Mouse (Mus musculus) cerebellum, postnatal 36 days (tissue): ENCODE measurements around the gene Tardbp.

Experiments used
- DNase-seq, 2 experiments: peaks; one replicate each; pipeline ENCODE4 v3.0.0; 2021 to 2022; ENCODE audit warnings: mixed read lengths in 2 of 2

Gene Tardbp

GRCm38 (mm10) chr4:148626623-148627185 is at the start of gene Tardbp:
Gene Tardbp (minus strand): TSS chr4:148627019.
- peak; percentile 94 to 97 for DNase-seq

DNA sequence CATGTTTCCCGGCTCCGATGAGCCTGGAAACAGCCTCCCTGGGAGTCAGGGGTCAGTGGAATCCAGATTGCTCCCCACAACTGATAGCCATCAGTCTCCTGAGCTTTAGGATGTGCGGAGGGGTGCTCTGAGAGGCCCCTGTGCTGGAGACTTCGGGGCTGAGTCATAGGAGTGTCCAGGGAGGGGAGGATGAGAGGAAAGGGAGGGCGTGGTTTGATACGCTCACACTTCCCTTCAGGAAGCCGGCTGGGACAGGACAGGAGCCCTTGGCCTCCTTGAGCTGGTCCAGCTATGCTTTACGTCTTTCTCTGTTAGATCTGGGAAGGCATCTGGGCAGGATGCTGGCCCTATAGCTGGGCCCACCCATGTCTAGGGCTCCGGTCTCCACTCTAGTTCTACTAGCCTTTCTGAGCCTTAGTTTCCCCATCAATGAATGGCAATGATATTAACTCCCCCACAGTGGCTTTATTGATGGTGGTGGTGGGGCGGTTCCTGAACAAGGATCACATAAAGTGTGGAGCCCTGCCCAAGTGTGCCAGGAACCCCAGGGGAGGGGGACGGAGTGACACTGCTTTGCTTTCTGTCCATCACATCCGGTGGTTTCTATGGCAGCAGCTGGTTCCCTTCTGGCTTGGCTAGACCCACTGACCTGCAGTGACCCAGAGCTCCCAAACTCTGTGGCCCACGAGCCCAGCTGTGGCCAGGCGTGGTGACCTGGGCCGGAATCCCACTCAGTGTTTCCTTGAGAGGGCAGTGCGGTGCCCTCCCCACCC is 49.6 kb upstream of the Tardbp start:
- DNase-seq: no peak

DNA sequence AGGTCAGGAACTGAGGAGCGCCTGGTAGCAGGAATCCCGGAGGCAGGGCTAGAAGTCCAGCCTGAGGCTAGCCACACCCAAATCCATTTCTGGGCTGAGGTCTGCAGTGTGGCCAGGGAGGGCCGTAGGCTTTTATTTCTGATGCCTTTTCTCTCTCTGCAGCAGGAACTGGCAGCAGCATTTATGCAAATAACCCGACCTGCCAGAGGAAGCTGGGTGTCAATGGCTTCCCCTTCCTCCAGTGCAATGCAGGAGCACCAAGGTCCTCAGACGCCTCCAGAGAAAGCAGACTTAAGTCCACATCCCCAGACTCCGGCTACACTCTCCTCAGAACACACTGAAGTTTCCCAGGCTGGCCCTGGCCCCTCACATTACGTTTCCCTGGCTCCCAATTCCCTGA is 48.2 kb upstream of the Tardbp start:
- DNase-seq: no peak

- DNase-seq: no peak
These were observed 44.6 kb upstream of the Tardbp start for GRCm38 (mm10) chr4:148671230-148671947.

- DNase-seq: no peak
These were observed 40.4 kb upstream of the Tardbp start for GRCm38 (mm10) chr4:148667006-148667755.

DNA sequence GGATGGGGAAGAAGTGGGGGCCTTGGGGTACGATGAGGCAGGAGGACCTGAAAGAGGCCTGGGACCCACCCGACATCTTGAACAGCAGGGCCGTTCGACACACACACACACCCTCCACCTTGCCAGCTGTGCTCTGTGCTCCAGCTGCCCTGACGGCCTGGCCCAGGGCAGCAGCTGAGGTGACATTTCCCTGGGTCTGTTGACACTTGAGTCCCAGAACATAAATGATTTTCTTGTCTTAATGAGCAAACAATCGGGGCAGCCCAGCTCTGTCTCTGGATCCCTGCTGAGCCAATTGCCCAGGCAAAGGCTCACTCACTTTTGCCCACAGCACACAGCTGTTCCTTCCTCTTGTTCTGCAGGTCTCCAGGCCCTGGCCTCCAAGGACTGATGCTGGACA is 37.2 kb upstream of the Tardbp start:
- DNase-seq: no peak

DNA sequence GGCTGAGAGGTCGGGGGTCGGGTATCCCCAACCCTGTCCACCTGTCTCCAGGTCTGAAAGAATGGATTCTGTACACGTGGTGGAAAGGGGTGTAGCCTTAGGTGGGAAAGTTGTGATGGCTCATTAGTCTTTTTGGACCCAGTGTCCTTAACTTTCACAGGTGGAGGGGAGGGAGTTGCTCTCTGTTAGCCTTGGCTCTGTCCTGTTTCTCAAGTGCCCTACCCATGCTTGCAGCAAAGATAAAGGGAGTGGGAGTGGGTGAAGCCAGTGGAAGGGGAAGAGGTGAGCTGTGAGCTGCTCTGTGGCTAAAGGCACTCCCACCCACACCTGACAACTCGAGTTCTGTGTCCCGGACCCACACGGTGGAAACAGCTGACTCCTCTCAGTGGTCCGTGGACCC is 36.5 kb upstream of the Tardbp start:
- DNase-seq: no peak

DNA sequence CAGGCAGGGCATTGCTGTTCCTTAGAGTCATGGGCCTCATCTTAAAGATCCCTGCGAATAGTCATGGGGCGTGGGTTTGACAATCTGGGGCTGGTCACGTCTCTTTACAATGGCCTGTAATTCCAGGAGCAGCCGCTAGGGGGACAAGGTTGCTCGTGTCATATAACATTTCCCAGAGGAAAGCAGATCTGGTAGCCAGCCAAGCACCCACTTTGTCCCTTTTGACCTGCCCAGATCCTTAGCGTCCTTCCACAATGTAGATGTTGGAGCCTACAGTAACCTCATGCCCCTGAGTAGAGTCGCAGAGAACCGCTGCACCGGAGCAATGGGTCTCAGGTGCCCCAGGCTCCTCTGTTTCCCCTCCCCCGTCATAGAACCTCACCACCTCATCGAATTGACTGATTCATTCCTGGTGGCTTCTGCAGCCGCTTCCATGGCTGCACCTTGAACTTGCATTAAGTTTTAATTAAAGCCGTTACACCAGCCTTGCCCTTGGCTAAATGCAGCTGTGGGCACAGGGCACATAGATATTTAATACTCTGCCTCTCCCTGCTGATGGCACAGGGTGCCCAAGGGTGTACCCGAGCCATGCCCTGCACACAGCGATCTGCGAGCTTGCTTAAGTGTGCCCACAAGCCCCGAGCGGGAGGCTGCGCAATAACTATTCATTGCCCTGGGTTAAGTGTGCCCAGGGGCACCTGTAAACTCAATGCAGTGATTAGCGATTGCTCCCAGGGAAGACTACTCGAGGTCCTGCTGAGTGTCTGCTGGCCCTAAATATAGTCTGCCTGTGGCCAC is 35.5 kb upstream of the Tardbp start:
- peak; percentile 72 to 78 for DNase-seq

DNA sequence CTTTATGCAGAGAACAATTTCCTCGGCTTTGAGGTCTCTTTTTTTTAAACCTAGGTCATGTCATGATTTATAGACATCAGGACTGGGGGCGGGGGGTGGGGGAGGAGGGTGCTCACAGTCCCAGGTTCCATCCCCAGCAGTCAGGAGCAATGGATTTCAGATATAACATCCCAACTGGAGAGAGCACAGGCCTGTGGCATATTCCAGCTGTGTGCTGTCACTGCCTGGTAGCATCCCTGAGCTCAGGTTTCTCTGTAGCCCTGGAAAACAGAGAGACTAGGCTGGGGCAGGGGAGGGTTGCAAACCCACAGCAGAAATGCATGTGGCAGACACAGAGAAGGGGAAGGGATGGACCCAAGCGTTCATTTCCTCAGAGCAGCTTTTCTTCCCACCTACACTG is 33.4 kb upstream of the Tardbp start:
- no peak for DNase-seq

- DNase-seq: no peak
These were observed 31.0 kb upstream of the Tardbp start for GRCm38 (mm10) chr4:148657776-148658175.

DNA sequence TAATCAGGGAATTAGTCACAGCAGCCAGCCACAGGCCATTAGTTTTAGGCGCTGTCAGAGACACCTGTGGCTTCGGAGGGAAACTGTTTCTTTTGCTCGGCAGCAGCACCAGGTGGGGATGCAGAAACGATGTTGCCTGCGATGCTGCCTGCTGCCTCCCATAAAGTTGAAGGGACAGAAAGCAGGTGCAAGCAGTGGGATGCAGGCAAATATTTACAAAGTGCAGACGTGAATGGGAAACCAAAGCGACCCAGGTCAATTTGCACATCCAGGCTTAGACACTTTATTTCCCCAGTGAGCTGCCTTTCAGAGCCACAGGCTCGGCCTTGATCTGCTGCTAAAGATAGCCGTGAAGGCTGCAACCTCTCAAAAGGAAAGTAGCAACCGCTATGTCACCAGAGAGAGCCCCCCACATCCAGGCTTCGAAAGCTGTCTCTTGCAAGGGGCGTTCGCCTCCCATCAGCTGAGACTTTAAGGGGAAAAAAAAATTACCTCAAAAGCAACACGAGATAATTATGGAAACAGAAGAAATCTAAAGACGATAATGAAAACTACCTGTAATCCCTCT is 30.0 kb upstream of the Tardbp start:
- no peak for DNase-seq

DNA sequence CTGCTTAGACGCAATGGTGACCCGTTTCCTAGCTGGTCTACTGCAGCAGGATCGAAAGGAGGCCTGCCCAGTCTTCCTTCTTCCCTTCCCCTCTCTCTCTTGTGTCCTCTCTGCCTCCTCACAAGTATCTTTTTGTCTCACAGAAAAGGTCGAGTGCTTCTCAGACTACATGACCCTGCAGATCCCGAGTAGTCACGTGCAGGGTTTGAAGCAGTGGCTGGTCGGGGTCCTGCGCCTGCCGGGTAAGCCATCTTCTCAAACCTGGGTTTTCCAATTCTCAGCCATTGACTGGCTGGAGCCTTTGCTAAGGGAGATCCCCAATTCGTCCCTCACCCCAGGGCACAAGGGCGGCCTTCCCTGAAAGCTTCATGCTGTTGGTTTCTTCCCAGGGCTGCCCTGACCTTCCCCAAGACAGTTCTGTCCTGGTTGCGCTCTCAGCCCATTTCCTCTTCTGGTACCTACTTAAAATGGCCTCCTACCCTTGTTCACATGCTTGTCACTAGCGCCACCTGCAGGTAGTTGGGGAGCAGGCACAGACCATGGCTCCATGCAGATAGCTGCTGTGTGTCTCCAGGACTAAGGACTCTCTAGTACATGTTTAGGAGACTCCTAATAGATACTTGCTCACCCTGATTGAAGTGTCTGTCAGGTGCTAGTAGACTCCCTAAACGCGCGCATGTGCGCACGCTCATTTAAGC is 28.0 kb upstream of the Tardbp start:
- peak; percentile 31 to 43 for DNase-seq

DNA sequence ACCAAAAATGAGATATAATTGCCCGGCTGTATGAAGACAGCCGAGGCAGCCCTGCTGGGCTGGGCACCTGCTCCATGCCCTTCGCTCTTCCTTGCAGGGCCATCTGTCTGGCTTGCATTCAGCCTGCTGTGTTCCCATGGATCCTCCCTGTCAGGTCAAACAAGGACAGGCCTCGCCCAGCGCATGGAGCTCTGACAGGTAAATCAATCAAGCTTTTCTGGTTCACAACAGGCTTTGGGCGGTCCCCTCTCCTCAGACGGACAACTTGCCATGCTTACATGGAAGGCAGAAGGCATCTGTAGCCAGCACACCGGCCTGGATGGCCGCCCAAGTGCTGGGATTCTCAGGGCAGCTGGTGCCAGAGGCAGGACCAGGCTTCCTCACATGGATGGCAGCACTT is 24.2 kb upstream of the Tardbp start:
- DNase-seq: peak; percentile 69 to 70

DNA sequence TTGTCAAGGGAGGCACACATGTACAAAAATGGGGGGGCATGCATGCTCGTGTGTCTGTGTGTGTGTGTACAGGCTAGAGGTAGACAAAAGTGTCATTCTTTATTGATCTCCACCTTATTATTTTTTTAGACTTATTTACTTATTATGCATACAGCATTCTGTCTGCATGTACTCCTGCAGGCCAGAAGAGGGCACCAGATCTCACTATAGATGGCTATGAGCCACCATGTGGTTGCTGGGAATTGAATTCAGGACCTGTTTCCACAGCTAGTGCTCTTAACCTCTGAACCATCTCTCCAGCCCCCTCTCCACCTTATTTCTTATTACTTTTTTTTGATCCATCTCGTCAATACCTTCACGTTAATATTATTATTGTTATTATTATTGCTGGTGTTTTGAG is 22.5 kb upstream of the Tardbp start:
- no peak for DNase-seq

DNA sequence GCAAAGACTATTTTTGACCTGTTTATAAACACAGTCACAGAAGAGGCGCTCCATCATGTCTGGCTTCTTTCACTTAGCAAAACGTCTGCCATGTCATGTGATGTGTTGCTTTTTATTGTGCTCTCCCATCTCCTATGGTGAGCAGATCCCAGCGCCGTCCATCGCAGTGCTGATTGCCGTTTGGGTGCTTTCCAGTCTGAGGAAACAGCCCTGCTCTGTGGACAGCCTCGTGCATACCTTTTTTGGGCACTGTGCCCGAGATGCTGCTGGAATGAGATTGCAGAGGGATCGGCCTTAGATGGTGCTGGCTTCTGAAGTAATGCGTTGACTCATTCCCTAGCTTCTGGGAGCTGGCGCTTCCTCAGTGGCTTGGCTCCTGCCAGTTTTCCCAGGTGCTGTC is 19.8 kb upstream of the Tardbp start:
- peak; percentile 69 to 72 for DNase-seq

- no peak for DNase-seq
These were observed 18.1 kb upstream of the Tardbp start for GRCm38 (mm10) chr4:148644926-148645325.

- peak; percentile 69 to 76 for DNase-seq
These were observed 17.3 kb upstream of the Tardbp start for GRCm38 (mm10) chr4:148644157-148644511.

GRCm38 (mm10) chr4:148643291-148644156 is 16.7 kb upstream of the Tardbp start, which contains the start of gene Gm572:
Gene Gm572 (plus strand): TSS chr4:148643317.
- DNase-seq: no peak

- DNase-seq: no peak
These were observed 14.3 kb upstream of the Tardbp start for GRCm38 (mm10) chr4:148641121-148641520.

DNA sequence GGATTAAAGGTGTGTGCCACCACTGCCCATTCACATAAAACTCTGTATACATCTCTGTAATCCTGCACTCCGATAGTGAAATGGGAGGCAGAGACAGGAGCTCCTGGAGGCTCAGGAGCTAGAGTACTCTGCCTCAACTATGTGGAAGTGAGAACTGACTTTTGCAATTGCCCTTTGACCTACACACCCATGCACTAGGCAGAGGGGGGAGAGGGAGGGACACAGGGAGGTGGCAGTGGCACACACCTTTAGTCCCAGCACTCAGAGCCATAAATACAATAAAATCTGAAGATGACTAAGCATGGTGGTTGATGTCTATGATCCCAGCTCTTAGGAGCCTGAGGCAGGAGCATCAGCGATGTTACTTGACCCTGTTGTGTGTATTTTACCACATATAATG is 12.6 kb upstream of the Tardbp start:
- DNase-seq: no peak
